Mouse (Mus musculus) cerebellum, postnatal 36 days (tissue): ENCODE results near the gene Timm22.

Experiments
- DNase-seq, 2 experiments: peaks; one replicate each; pipeline ENCODE4 v3.0.0; 2021 to 2022; ENCODE audit warnings: mixed read lengths in 2 of 2

The Timm22 gene

DNA sequence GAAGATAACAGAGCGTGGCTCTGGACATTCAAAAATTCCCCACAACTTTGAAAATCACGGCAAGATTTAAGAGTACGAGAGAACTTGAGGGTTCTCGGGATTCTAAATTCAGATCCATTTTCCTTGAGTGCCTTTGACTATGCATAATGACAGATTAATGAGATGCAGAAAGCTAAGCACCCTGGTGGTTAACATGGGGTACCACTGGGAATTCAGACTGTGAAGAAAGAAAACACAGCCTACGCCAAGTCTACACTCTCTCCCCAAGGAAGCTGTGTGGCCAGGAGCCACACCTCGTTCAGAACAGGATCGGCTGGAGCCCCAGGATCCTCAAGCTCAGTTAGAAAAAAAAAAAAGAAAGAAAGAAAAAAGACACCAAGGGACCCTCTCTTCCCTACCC lies 14.2 kb upstream of the Timm22 start:
- no peak for DNase-seq

- no peak for DNase-seq
These were observed 13.8 kb upstream of the Timm22 start for GRCm38 (mm10) chr11:76392996-76393395.

DNA sequence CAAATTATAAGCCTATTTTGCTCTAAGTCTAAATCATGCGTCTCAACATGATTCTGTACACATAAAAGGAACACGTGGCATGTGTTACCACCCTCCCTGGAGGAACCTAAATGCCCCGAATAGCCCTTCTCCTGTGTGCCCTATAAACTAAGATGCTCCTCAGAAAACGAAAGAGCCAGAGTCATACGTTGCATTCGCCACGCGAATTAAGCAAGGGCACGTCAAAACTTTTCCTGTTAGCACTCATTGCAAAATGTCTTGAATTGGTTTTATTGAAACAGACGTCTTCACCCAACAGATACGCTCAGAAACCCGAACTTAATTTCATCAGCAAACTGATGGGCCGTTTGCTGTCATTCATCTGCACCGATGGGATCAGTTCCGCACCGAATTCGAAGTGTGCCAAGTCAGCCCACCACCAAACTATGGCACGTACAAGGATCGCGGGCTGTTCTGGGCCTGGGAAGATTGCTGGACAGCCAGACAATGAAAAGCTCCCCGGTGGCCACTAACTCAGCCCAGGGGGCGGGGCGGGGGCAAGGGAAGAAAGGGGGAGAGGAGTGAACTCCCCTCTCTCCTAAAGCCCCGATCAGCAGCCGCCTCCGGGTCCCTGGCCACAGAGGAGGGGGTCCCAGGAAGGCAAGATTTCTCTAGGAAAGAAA lies 9.0 kb upstream of the Timm22 start:
- DNase-seq: no peak

- peak; percentile 60 to 64 for DNase-seq
These were observed 8.4 kb upstream of the Timm22 start for GRCm38 (mm10) chr11:76398312-76398797.

DNA sequence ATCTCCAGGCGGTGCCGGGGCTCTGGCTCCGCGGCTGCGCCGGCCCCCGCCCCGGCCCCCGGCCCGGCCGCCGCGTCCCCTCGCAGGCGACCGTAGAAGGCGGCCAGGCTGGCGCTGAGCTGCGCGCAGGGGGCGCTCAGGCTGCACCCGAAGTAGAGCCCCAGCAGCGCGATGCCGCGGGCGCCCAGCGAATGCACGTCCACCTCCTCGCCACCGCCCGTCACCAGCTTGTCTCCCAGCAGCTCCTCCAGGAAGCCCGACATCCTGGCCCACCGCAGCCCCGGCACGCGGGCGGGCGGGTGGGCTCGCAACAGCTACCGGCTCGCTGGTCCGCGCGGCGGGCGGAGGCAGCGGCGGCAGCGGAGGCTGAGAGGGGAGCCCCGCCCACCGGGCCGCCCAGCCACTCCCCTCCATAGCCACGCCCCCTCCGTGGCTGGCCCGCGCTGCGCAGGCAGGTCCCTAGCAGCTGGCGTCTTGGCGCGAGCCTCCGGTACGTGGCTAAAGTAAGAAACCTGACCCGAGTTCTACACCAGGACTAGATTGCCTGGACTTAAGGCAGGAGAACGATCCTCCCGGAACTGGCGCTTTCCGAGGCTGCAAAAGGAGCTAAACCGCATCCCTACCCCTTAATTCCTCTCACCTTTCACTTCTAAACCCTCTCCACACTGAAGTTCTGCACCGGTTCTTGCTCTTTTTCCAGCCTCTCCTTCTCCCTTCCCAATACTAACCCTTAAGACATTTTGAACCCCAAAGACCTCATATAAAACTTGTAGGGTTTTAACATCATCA lies 7.8 kb upstream of the Timm22 start, which contains the start of gene Nxn:
TSS of gene Nxn (minus strand) at position 343 of the 789 bp plus-strand sequence.
- DNase-seq: peak; percentile 89 to 94

GRCm38 (mm10) chr11:76399587-76400330 lies 7.0 kb upstream of the Timm22 start:
- DNase-seq: peak; percentile 64 to 72

DNA sequence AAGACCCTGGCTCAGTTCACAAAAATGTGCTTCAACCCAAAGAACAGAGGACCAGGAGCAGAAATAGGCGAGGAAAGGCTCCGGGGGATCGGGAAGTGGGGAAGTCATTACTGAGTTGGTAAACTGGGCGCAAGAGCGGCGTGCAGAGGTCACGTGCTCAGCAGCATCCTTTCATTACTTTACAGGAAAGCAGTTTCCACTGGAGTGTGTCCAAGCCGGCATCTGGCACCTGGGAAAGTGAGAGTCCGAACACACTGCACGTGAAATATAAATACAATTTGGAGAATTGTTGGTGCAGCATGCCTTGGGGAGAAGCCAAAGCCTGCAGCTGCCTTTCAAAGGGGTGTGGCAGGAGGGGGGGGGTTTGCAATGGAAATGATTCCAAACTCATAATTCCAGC lies 5.4 kb upstream of the Timm22 start:
- no peak for DNase-seq

GRCm38 (mm10) chr11:76405113-76405512 lies 1.6 kb upstream of the Timm22 start:
- DNase-seq: no peak

- DNase-seq: no peak
These were observed 1.0 kb upstream of the Timm22 start for GRCm38 (mm10) chr11:76405626-76406264.

GRCm38 (mm10) chr11:76410826-76411225 lies 4.1 kb downstream of the Timm22 start:
- peak; percentile 62 to 63 for DNase-seq

DNA sequence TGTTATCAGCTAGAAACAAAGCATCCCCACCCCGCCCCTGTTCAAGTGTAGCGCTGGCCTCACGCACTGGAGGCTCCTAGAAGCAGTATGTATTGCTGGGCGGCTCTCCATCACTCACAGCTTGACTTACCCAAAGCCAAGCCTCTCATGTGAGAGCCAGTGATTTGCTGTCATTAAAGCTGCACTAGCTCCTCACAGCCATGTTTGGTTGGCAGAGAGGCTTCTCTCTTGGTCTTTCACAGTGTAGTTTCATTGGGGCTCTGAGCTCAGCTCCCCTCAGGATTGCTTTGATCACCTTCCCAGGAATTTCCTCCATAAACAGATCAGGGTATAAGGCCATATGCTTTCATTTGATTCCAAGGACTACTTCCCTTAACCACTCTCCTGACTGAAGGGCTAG lies 6.5 kb downstream of the Timm22 start:
- DNase-seq: no peak

DNA sequence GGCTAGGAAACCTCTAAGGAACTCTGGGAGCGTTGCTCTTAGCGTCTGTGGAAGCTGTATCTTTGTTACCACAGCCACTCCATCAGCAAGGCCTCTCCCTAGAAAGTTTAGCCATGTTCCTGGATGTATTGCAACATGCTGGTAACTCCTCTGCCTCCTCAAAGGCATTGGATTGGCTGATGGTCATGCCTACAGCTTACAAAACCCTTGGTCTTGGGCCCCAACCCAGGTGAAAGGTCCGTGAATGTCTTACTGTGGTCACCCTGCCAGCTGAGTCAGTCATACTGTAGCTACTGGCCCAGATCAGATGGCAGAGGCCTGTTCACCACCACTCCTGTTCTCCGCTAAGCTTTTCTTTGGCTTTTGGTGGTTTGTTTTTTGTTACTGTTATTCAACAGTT lies 8.2 kb downstream of the Timm22 start:
- no peak for DNase-seq

GRCm38 (mm10) chr11:76415985-76416384 lies 9.2 kb downstream of the Timm22 start:
- no peak for DNase-seq

DNA sequence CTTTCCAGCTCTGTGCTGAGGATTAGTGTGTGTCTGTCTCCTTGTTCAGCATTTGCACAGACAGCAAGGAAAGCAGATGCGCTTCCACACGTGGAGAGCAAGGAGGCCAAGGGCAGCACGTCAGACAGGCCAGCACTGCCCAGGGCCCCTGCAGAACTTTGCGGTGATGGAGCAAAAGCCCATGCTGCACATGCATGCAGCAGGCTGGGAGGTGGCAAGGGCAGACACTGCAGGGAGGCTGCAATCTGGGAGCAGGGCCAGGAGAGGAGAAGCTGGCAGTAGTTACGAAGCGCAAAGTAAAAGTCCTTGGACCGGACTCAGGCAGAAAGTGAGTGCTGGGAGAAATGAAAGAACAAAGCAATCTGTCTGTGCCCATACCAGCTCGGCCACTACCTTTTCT lies 11.7 kb downstream of the Timm22 start:
- DNase-seq: peak; percentile 70 to 71

DNA sequence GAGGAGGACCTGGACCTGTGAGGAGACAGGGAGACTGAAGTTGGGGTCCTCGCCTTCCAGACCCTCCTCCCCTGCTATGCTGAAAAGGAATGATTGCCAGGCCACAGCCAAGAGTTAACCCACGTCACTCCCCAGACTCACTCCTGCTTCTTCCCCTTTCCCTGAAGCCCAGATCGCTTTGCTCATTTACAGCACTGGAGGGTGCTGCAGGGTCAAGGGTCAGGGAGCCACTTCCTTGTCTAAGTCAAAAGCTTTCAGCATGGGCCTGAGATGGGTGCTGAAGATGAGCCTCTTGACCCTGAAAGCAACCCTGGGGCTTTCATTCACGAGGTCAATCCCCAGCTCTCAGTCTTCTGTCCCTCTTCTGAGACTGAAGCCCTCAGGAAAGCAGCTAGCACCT lies 12.4 kb downstream of the Timm22 start:
- no peak for DNase-seq

GRCm38 (mm10) chr11:76420896-76421295 lies 14.1 kb downstream of the Timm22 start:
- no peak for DNase-seq

- no peak for DNase-seq
These were observed 19.0 kb downstream of the Timm22 start for GRCm38 (mm10) chr11:76425749-76426148.

GRCm38 (mm10) chr11:76427781-76428180 lies 21.0 kb downstream of the Timm22 start:
- no peak for DNase-seq

- DNase-seq: no peak
These were observed 22.3 kb downstream of the Timm22 start for GRCm38 (mm10) chr11:76429046-76429445.

DNA sequence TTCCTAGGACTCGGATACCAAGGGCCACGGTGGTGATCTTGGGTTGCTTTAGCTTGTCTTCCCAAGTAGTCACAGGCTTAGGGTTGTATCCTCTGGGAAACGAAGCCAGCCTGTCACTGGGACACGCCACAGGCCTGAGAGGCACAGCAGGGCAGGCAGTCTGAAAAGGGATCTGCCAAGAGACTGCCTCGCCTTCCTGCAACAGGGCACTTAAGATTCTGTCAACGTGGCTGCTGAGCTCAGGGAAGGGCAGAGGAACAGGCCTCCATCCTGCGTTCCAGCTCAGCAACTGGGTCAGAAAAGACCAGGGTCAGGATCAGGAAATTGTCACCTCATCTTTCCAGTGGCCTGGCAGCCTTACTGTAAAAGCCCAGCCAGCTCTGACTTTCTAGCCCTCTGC lies 22.8 kb downstream of the Timm22 start:
- DNase-seq: no peak

GRCm38 (mm10) chr11:76429966-76430631 lies 23.3 kb downstream of the Timm22 start:
- DNase-seq: no peak

- DNase-seq: no peak
These were observed 29.3 kb downstream of the Timm22 start for GRCm38 (mm10) chr11:76436009-76436408.
